Mouse (Mus musculus) splenic B cell, adult 2 months (primary cell): Measurements from ENCODE around the gene Vangl1.
"Not testable (repeated sequence)": the region's sequence is repeated elsewhere in the genome, so short reads cannot be mapped to it uniquely, and the experiment has no call there.

ENCODE experiments used
- DNase-seq: peaks from one replicate; pipeline ENCODE4 v3.0.0-alpha.2; 2011; ENCODE audit warnings: low read depth, low spot score
- H3K27me3 ChIP-seq: 2 replicates; pipeline ENCODE4 v1.6.1; 2012; ENCODE audit warnings: mild to moderate bottlenecking, low read length, moderate library complexity, mixed read lengths; ENCODE audit not compliant: control insufficient read depth, poor library complexity, insufficient read depth, severe bottlenecking
- H3K36me3 ChIP-seq: 2 replicates; pipeline ENCODE4 v1.6.1; 2012; ENCODE audit warnings: mild to moderate bottlenecking, low read length, moderate library complexity, mixed read lengths; ENCODE audit not compliant: control insufficient read depth, poor library complexity, insufficient read depth, severe bottlenecking

Gene Vangl1

GRCm38 (mm10) chr3:102167555-102168210 is 36.8 kb downstream of the Vangl1 start:
- DNase-seq = no peak
- no peaks in the 10 kb centered on the region for H3K27me3 ChIP-seq
- no peaks in the 10 kb centered on the region for H3K36me3 ChIP-seq

GRCm38 (mm10) chr3:102166794-102167193 is 37.7 kb downstream of the Vangl1 start:
- no peaks in the 10 kb centered on the region for H3K27me3 ChIP-seq
- H3K36me3 ChIP-seq = no peaks in the 10 kb centered on the region
- no peak for DNase-seq

- Histone ChIP-seq H3K27me3 (no peaks in the 10 kb centered on the region), H3K36me3 (no peaks in the 10 kb centered on the region)
- no peak for DNase-seq
These were observed 38.2 kb downstream of the Vangl1 start for GRCm38 (mm10) chr3:102166287-102166620.

GRCm38 (mm10) chr3:102165536-102166286 is 38.8 kb downstream of the Vangl1 start:
- H3K36me3 ChIP-seq = no peaks in the 10 kb centered on the region
- no peak for DNase-seq
- no peaks in the 10 kb centered on the region for H3K27me3 ChIP-seq

GRCm38 (mm10) chr3:102164911-102165310 is 39.6 kb downstream of the Vangl1 start:
- DNase-seq = no peak
- no peaks in the 10 kb centered on the region for H3K27me3 ChIP-seq
- H3K36me3 ChIP-seq = no peaks in the 10 kb centered on the region

GRCm38 (mm10) chr3:102163861-102164260 is 40.6 kb downstream of the Vangl1 start:
- not testable (repeated sequence) for H3K36me3 ChIP-seq, H3K27me3 ChIP-seq, DNase-seq

GRCm38 (mm10) chr3:102159423-102160325 is 44.8 kb downstream of the Vangl1 start:
- no peak for DNase-seq
- Histone ChIP-seq H3K27me3 (no peaks in the 10 kb centered on the region), H3K36me3 (no peaks in the 10 kb centered on the region)

GRCm38 (mm10) chr3:102158759-102159422 is 45.6 kb downstream of the Vangl1 start:
- H3K27me3 ChIP-seq = no peaks in the 10 kb centered on the region
- H3K36me3 ChIP-seq = no peaks in the 10 kb centered on the region
- no peak for DNase-seq

GRCm38 (mm10) chr3:102157652-102158051 is 46.8 kb downstream of the Vangl1 start:
- DNase-seq = no peak
- Histone ChIP-seq H3K27me3 (no peaks in the 10 kb centered on the region), H3K36me3 (no peaks in the 10 kb centered on the region)

GRCm38 (mm10) chr3:102156737-102157136 is 47.8 kb downstream of the Vangl1 start:
- no peak for DNase-seq
- no peaks in the 10 kb centered on the region for H3K27me3 ChIP-seq
- H3K36me3 ChIP-seq = no peaks in the 10 kb centered on the region

GRCm38 (mm10) chr3:102154107-102154506 is 50.4 kb downstream of the Vangl1 start:
- Histone ChIP-seq H3K27me3 (no peaks in the 10 kb centered on the region), H3K36me3 (no peaks in the 10 kb centered on the region)
- no peak for DNase-seq

GRCm38 (mm10) chr3:102152872-102153271 is 51.6 kb downstream of the Vangl1 start:
- H3K27me3 ChIP-seq = no peaks in the 10 kb centered on the region
- H3K36me3 ChIP-seq = no peaks in the 10 kb centered on the region
- no peak for DNase-seq

- no peaks in the 10 kb centered on the region for H3K27me3 ChIP-seq
- no peaks in the 10 kb centered on the region for H3K36me3 ChIP-seq
- DNase-seq = no peak
These were observed 52.0 kb downstream of the Vangl1 start for GRCm38 (mm10) chr3:102152471-102152870.

GRCm38 (mm10) chr3:102151850-102152249 is 52.6 kb downstream of the Vangl1 start:
- no peak for DNase-seq
- no peaks in the 10 kb centered on the region for H3K36me3 ChIP-seq
- no peaks in the 10 kb centered on the region for H3K27me3 ChIP-seq
